Mouse (Mus musculus) kidney, adult 9 months (tissue): ENCODE data around the gene Gcnt2.
A peak's percentile ranks its signal among the peaks of the same experiment; 100 is the strongest.
"Not testable (repeated sequence)": the region's sequence is repeated elsewhere in the genome, so short reads cannot be mapped to it uniquely, and the experiment has no call there.

Source experiments
- DNase-seq: peaks from one replicate; pipeline ENCODE4 v3.0.0; 2022

The Gcnt2 gene

DNA sequence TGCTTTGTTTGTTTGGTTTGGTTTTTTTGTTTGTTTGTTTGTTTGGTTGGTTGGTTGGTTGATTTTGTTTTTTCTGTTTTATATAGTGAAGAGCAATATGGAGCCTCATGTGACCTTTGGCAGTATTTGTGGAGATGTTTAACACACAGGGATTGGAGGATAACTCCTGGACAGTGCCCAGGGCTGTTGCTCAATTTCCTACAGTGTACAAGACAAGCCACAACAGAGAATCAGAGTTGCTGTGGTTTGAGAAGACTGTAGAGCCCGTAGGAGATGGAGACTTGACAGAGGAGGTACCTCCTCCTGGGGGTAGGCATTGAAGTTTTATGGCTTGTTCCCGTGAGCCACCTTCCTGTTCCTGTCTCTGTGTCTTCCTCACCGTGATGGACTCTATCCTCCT, 87.0 kb downstream of the Gcnt2 start:
- DNase-seq: no peak

DNA sequence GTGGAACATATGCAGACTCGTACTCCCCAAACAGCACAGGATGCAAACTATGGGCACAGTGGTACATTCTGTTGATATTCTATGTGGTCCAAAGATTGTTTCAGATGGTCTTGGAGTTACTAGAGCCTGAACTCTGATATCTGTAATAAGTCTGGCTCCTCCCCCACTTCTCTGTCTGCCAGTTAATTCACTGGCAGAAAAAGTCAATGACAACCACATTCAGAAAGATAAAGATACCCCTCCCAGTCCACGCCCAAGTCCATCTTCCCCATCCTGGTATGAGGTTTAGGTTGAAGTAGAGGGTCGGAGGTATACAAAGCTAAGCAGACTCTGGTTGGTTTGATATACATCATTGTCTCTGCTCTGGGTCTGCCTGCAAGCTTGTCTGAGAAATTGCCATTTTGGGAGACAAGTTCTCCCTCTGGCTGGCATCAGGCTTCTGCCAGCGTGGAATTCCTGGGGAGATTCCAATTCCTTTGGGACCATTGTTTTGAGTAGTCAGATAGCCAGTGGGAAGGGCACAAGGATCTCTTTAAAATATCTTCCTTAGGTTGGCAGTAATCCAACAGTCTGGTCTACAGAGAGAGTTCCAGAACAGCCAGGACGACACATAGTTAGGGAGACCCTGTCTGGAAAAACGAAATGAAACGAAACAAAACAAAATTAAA, 88.1 kb downstream of the Gcnt2 start:
- no peak for DNase-seq

DNA sequence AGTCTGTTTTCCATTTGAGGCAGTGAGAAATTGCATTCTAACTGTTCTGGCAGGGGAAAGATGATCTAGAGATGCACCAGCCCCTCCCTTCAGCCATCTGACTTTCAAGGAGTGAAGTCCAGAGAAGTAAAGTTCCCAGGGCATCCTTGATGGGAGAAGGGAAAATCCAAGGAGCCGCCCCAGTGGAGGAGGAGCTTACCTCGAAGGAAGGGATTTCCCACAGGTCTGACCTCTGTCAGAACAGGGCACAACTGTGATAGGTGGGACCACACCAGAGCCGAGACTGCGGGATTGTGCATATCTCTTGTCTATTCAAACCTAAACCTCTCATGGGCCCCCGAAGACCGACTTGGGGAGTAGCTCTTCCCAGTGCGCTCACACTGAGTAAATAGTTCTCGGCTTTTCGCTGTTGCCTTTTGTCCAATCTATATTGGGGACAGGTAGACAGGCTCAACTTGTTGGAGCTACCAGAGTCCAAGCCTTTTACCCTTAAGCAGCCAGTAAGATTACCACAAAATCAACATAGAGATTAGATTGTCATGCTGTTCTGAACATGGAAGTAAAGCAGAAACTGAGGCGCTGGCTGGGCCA, 91.9 kb downstream of the Gcnt2 start:
- DNase-seq: no peak

DNA sequence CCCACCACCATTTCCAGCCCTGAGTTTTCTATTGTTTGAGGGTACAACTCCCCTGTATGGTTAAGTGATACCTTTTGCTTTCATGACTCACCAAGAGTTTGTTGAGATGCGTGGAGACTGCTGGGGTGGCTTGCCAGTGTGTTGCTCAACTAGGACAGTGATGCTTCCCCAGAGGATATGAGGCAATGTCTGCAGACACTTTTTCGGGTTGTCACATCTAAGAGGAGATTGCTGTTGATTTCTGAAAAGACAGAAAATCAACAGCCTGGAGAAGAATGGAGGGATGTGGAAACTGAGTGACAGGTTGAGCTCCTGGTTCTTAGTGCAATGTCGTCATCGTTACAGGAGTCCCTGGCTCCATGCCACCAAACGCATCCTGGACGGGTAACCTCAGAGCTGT, 93.7 kb downstream of the Gcnt2 start:
- no peak for DNase-seq

DNA sequence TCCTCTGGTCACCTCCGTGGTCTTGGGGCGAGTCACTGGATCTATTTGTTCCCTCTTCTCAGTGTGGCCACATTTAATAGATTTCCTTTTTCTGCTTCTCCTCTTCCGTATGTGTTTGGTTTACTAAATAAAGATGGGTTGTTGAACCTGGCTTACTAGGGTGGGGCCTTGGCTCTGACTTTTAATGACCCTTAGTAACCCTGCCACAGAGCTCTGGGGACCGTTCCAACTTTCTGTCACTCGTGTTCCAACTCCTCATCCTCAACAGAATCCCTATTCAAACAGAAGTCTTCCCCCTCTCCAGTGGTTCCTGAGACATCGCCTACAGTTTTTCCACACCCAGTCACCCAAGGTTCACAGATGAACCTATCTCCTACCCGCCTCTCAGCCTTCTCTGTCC, 96.2 kb downstream of the Gcnt2 start:
- no peak for DNase-seq

DNA sequence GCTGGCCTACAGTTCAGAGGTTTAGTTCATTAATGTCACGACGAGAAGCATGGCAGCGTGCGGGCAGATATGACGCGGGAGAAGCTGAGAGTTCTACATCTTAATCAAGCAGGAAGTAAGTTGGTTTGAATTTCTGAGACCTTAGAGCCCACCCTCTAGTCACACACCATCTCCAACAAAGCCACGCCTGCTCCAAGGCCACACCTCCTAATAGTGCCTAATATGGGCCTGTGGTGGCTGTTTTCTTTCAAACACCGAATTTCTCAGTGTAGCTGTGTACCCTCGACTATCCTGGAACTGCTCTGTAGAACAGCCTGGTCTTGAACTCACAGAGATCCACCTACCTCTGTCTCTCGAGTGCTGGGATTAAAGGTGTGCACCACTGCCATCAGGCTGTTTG, 108.1 kb downstream of the Gcnt2 start:
- no peak for DNase-seq

DNA sequence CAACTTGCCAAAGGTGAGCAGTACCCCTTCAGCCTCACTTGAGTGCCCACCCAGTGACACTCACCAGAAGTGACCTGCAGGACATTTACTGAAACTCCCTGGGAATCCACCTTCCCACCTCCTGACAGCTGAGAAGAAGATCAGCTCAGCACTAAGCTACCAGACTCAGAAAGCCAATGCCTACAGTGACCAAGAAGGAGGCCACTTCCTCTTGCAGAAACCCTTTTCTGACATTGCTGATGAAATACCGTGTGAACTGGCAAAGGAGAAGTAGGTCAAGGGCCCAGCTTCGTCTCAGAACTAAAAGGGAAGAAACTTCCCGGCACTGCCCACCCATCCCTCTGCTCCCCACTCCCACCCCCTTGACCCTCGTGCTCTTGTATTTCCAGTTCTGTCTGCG, 109.0 kb downstream of the Gcnt2 start:
- no peak for DNase-seq

DNA sequence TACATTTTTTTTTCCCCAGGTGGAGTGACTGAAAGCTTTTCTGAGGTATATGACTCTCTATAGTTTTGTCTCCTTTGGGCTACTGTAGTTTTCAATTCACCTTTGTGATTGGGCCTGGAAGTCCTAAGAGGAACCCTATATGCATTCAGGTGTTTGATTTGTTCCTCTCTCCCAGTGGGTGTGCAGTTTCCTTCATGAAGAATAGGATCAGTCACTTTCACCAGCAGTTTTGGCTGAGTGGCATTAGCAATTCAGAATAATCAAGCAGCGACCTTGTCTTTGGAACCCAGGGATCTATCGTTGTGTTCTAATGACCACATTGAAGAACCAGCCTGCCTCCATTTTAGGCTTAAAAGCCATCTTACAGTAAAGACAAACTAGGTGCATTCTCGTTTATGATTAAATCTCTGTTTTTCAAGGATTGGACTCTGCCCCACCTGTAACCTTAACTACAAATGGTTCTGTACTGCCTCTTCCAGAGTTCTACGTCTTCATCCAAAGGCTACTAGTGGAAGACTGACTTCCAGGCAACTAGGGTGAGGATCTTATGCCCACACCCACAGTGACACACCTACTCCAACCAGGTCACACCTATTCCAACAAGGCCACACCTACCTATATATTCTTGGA, 110.3 kb downstream of the Gcnt2 start:
- DNase-seq: peak; percentile 60

DNA sequence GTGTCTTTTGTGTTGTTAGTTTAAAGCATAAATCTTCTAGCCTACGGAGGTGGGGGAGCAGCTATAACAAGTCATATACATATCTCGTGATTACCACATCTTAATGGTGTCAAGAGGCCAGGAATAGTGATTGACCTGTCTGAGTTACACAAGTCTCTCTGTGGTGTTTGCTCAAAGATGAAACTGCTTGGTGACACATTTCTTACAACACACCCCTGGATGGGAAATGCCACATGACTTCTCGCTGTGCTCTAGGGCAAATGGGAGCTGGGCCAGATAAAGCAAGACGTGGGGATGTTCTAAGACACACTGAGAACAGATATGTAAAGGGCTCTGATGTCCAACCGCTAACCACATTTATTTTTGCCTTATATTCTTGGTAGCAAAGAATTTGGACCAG, 111.7 kb downstream of the Gcnt2 start:
- no peak for DNase-seq

DNA sequence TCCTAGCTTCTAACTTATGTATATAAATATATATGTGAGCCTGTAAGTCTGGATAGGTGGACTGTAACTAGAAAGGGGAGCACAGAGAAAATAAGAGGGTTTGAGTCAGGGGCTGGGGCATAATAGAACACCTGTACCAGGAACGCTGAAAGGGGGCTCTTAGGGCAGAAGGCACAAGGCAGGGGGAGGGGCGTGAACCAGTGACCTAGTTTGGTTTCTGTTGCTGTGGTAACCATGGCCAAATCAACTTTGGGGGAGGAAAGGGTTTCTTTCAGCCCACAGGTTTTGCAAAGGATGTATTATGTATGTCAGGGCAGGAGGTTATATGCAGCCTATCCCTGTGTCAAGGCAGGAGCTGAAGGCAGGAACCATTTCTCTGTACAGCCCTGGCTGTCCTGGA, 112.3 kb downstream of the Gcnt2 start:
- no peak for DNase-seq

DNA sequence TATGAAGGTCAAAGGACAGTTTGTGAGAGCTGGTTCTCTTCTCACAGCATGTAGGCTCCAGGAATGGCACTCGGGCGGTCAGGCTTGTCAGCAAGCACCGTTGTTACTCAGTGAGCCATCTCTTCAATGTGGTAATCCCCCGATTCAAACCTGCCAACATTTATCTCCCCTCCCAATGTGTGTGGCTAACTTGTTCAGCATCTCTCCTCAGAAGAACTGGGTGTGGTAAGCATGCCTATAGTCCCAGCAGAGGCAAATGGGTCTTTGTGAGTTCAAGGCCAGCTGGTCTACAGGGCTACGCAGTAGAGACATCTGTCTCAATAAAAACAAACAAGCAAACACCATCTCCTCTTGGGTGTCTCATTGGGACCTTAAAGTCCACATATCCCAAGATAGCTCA, 113.4 kb downstream of the Gcnt2 start:
- DNase-seq: no peak

DNA sequence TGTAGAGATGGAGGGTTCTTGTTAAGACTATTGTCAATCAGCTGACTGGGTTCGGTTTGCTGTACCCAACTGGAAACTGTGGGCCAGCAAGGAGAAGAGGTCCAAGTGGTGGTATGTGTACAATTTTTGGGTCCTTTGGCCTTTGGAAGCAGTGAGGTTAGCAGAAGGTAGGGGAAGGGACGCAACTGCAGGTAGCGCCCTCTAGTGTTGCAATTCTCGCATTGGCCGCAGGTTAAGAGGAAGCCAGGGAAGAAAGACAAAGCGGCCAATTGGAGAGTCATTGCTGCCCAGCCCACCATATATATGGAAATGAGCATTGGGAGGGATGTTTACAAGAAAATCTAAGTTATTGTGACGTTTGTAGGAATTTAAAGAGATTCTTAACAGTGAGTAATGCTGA, 118.1 kb downstream of the Gcnt2 start:
- DNase-seq: peak; percentile 76

DNA sequence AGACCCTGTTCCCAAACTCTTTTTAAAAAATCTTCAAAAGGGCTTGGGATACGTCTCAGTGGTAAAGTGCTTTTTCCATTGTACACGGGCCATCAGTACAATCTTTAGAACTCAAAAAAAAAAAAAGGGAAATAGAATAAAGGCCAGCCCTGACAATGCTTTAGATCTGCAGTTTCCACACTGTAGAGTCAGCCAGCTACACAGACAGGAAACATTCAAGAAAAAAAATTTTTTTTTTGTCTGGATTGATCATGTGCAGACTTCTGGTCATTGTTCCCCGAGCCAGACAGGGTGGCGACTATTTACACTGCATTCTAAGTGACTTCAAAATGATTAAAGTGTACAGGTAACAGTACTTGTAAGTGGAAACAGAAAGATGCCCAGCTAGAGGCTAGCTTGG, 119.1 kb downstream of the Gcnt2 start:
- peak; percentile 47 for DNase-seq

DNA sequence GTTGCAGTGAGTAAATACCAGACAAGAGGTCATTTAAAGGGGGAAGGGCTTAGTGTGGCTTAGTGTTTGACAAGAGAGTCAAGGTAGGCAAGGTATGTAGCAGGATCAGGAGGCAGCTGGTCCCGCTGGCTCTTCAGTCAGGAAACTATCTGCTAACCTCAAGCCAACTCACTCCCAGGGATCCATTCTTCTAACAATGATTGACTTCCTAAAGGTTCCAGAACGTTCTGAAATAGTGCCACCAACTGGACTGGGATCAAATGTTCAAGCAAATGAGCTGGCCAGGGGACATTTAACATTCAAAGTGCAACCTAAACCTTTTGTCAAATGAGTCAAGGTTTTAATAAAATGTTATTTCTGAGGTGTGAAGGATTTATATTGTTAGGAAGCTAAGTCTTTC, 119.8 kb downstream of the Gcnt2 start:
- DNase-seq: peak; percentile 90

DNA sequence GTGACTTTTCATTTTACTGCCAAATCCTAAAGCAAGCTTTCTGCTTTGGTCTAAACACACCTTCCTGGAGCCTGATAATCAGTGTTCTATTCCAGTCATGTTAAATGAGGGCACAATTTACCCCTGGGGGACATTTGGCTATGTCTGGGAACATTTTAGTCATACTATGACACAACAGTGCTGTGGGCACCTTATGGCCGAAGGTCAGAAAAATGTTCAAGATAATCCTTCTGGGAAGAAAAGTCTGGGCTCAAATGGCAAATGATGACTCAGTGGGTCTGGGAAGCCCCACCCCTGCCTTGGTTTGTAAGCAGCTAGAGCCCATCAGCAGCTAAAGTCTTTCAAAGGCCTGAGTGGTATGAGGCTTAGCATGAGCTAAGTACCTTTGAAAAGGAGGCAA, 123.2 kb downstream of the Gcnt2 start:
- DNase-seq: no peak

DNA sequence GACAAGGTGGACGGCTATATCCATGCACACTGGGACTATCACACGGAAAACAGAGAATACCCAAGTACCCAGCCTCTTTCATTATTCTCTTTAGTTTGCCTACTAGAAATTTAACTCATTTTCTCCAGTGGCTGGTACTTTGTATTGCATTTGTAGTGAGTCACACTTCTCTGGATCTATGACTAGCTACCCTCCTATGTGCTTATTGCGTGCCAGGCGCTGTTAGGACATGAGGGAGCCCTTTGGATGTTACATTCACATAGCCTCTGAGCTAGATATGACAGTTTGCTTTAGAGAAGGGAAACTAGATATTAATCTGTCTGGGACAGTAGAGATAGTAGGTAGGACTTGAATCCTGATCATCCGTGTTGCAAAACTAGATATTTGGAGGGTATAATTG, 126.5 kb downstream of the Gcnt2 start:
- no peak for DNase-seq

DNA sequence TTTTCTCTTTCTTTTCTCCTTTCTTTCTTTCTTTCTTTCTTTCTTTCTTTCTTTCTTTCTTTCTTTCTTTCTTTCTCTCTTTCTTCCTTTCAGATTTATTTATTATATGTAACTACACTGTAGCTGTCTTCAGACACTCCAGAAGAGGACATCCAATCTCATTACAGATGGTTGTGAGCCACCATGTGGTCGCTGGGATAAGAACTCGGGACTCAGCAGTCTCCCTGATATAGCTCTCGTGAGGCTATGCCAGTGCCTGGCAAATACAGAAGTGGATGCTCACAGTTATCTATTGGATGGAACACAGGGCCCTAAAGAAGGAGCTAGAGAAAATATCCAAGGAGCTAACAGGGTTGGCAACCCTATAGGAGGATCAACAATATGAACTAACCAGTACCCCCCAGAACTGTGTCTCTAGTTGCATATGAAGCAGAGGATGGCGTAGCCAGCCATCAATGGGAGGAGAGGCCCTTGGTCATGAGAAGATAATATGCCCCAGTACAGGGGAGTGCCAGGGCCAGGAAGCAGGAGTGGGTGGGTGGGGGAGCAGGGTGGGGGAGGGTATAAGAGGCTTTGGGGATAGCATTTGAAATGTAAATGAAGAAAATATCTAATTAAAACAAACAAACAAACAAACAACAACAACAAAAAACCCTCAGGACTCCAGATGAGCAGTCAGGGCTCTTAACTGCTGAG, 128.2 kb downstream of the Gcnt2 start:
- not testable (repeated sequence) for DNase-seq

DNA sequence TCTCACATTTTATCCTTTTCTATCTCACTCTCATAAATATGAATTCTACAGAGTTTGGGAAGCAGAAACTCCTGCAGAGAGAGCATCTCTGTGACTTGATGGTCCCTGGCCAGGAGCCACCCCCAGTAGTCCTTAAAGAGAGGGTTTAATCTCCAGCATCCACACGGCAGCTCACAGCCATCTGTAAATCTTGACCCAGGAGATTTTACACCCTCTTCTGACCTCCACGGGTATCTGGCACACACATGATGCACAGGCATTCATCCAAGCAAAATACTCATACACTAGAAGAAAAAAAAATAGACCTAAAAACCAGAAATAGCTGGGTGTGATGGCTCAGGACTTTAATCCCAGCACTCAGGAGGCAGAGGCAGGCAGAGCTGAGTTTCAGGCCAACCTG, 128.9 kb downstream of the Gcnt2 start:
- no peak for DNase-seq

DNA sequence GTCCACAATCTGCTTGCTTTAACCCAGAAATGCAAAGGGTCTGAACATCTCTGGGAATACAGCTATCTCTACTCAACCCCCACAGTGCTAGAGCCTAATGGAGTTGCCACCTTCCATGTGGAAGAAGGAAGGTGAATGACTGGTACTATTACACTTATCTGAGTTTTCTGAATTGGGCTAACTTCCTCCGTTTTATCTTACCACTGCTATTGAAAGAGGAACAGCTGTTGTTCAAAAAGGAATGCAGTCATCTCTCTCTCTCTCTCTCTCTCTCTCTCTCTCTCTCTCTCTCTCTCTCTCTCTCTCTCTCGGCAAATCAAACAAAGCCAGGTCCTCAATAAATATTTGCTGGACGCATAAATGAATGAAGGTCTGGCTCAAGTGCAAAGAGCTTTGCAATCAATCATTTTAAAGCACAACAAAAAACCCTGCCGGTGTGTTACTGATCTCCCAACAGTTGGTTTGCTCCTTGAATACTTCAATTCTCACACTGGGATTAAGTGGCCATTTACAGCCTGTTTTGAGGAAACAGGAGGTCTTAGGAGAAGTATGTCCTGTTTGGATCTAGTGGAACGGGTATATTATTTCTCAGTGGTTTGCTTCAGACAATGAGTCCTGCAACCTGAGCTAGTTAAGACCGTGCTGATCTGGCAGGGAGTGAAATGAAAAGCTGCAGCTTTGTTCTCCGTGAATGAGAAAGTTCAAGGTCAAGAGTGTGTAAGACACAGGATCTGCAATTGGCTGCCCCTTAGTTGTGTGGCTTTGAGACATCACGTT, 135.1 kb downstream of the Gcnt2 start:
- DNase-seq: no peak

DNA sequence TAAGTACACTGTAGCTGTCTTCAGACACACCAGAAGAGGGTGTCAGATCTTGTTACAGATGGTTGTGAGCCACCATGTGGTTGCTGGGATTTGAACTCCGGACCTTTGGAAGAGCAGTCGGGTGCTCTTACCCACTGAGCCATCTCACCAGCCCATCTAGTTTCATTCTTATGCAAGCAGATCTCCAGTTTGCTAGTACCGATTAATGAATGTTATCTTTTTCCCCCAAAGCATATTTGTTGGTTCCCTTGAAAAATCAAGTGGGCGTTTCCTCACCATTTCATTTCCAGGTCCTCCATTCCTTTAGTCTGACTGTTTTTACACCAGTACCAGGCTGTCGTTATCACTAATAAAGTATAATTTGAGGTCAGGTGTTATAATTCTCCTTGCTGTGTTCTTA, 139.0 kb downstream of the Gcnt2 start:
- not testable (repeated sequence) for DNase-seq

DNA sequence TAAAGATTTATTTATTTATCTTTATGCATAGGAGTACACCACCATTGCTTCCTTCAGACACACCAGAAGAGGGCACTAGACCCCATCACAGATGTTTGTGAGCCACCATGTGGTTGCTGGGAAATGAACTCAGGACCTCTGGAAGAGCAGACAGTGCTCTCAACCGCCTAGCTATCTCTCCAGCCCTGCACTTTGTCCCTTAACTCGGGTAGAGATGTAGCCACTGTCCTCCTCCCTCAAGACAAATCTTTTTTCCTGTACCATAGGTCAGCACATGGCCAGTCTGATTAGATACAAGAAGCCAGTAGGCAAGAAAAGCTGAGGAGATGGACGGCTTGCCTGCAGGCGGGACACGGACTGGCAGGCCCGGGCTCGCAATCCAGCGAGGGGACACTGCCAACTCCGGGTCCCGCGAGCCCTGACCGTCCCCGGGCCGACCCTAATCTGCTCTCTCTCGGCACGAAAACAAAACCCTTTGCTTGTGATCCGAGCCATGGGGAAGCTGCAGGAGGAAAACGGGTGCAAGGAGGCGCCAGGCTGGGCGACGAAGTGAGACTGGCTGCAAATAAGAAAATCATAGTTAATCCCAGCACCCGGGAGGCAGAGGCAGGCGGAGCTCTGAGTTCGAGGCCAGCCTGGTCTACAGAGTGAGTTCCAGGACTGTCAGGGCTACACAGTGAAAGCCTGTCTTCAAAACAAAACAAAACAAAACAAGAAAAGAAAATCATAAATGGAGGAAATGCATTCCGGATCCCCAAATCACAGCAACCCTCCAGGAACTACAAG, 140.8 kb downstream of the Gcnt2 start:
- DNase-seq: peak; percentile 44

DNA sequence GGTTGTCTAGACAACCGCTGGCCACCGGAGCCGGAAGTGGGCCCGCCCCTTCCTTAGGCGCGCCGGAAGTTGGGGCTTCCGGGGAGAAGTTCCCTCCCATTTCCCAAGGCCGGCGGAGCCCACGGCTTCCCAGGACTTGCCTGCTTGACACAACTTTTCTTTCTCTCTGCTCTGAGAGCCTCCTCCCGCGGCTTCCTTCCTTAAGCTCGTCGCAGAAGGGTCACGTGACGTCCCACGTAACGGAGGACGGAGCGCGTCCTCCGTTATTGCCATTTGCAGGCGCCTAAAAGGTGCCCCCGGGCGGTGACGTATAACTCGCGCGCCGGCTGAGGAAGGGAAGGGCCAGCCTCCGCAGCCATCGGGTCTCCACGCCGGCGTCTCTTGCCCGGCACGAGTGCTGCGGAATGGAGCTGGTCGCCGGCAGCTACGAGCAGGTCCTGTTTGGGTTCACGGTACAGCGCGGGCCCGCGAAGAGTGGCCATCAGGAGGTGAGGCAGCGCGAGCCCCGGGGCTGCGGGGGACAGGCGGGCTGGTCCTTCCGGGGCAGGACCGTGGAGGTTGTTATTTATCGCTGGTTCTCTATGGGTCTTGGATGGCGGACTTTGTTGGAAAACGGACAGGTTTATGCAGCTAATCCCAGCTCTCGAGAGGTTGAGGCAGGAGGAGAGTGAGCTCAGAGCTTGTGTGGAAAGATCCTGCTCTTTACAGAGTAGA, 141.5 kb downstream of the Gcnt2 start, which contains the start of gene Pak1ip1:
Pak1ip1 (plus strand) TSS at position 98 of the 714 bp plus-strand sequence.
- peak; percentile 92 for DNase-seq
